Comparison of ENCODE assay signal across 10 mouse cellular contexts in genomic region chr4:133832945-133833874, GRCm38 (mm10). TPM values are rescaled to one million over a fixed set of nuclear protein-coding genes. Genes with fewer than 3 reads are reported as not detected.
A peak's percentile ranks its signal among the peaks of the same experiment; 100 is the strongest.
DNase-seq lines count a peak whose midpoint lies in the region; ATAC-seq lines count a peak whose summit lies in the region.
"Had no signal": no experiment of that assay in that cellular context is flagged by ENCODE, and none has a peak within 500 bp of the region (broad histone marks: within the 10 kb centered on the region; RNA-seq: fewer than 3 reads in every experiment).

No protein-coding gene starts in this region.

- H3K27ac ChIP-seq in heart, embryonic 13.5 days (replicated peaks): 0 out of 2 replicates have a peak overlapping the region, but pooled peaks have one; percentile 33
- peak overlapping the region; percentile 65 for H3K27ac ChIP-seq in lung, embryonic 15.5 days
- H3K27ac ChIP-seq: hindbrain, embryonic 15.5 days had no signal

- no peak overlapping the region for H3K9ac ChIP-seq in heart, embryonic 13.5 days
- H3K9ac ChIP-seq in lung, embryonic 15.5 days: no peak overlapping the region
- H3K9ac ChIP-seq: hindbrain, embryonic 15.5 days had no signal

- no peak for DNase-seq in heart, adult 9 months (ENCODE audit: low spot score in 2 of 2)
- DNase-seq in A20 (ENCODE audit: low read depth, low spot score): peak; percentile 51
- DNase-seq in brain, adult 2 months (ENCODE audit: low read depth, low spot score): peak; percentile 31
- DNase-seq in c-Kit-positive CD71-positive TER-119-positive erythroid progenitor cells, embryonic 14.5 days (ENCODE audit: low spot score): no peak
- DNase-seq in thymus, adult 18-20 months: no peak
- DNase-seq in spleen, postnatal 14 days (ENCODE audit: low spot score in 2 of 2): no peak

- H3K27me3 ChIP-seq in heart, embryonic 13.5 days (replicated peaks): no peaks in the 10 kb centered on the region
- H3K27me3 ChIP-seq in lung, embryonic 15.5 days: peaks cover 4% of the 10 kb centered on the region; the same call in 1 of the 2 replicates
- H3K27me3 ChIP-seq: hindbrain, embryonic 15.5 days; megakaryocyte, embryonic 14.5 days had no signal

- peaks cover 14% of the 10 kb centered on the region for H3K4me1 ChIP-seq in heart, embryonic 13.5 days
- H3K4me1 ChIP-seq in lung, embryonic 15.5 days: peaks cover 15% of the 10 kb centered on the region

- H3K4me3 ChIP-seq in heart, embryonic 13.5 days: no peak overlapping the region
- no peak overlapping the region for H3K4me3 ChIP-seq in lung, embryonic 15.5 days
- H3K4me3 ChIP-seq: hindbrain, embryonic 15.5 days; megakaryocyte, embryonic 14.5 days had no signal

- no peaks in the 10 kb centered on the region for H3K9me3 ChIP-seq in heart, embryonic 13.5 days
- no peaks in the 10 kb centered on the region for H3K9me3 ChIP-seq in lung, embryonic 15.5 days
- H3K9me3 ChIP-seq: hindbrain, embryonic 15.5 days; megakaryocyte, embryonic 14.5 days had no signal

- 52% methylated on average over 15 of the region's 15 CpGs for WGBS in heart, embryonic 13.5 days
- WGBS in lung, embryonic 15.5 days: 42% methylated on average over 15 of the region's 15 CpGs

- no peak for ATAC-seq in heart, embryonic 13.5 days (ENCODE audit: extremely low read depth, insufficient number of reproducible peaks, low FRiP score, low TSS enrichment)
- ATAC-seq in lung, embryonic 15.5 days (ENCODE audit: borderline replicate concordance, extremely low read depth, low FRiP score, low TSS enrichment): peak; percentile 56; the same call in 1 of the 2 replicates

- H3K4me2 ChIP-seq in heart, embryonic 13.5 days: no peak overlapping the region
- H3K4me2 ChIP-seq in lung, embryonic 15.5 days: no peak overlapping the region
- H3K4me2 ChIP-seq: hindbrain, embryonic 15.5 days had no signal

- no peaks in the 10 kb centered on the region for H3K36me3 ChIP-seq in heart, embryonic 13.5 days
- H3K36me3 ChIP-seq in lung, embryonic 15.5 days: no peaks in the 10 kb centered on the region
- H3K36me3 ChIP-seq: hindbrain, embryonic 15.5 days had no signal

RNA-seq across cellular contexts. Expression of gene Rps6ka1, which starts 54.4 kb away (rescaled TPM):
- 18.3 and 18.9 TPM in 2 replicates for polyA plus RNA-seq in heart, embryonic 13.5 days (2015; fragmentation: Nextera tagmentation; extraction: Ambion mirVana)
- polyA plus RNA-seq in lung, embryonic 15.5 days (2015; fragmentation: Nextera tagmentation; extraction: Ambion mirVana): 43.8 and 44.5 TPM in 2 replicates

Comparison
In these comparisons a context has a peak if more than half of its experiments do, and no peak if none do; other contexts are left out.
1. DNase-seq: peak in A20 (single experiment) and brain, adult 2 months (single experiment); none in heart, adult 9 months (0 of 2), c-Kit-positive CD71-positive TER-119-positive erythroid progenitor cells, embryonic 14.5 days (single experiment), thymus, adult 18-20 months (0 of 2) and spleen, postnatal 14 days (0 of 2).